Mouse (Mus musculus): ENCODE measurements around the gene Hist1h3a. TPM values are rescaled to one million over a fixed set of nuclear protein-coding genes. Genes with fewer than 3 reads are reported as not detected.

Gene Hist1h3a
- 100 to 1,000 TPM; 333 to 340 TPM for total RNA-seq (2023)

DNA sequence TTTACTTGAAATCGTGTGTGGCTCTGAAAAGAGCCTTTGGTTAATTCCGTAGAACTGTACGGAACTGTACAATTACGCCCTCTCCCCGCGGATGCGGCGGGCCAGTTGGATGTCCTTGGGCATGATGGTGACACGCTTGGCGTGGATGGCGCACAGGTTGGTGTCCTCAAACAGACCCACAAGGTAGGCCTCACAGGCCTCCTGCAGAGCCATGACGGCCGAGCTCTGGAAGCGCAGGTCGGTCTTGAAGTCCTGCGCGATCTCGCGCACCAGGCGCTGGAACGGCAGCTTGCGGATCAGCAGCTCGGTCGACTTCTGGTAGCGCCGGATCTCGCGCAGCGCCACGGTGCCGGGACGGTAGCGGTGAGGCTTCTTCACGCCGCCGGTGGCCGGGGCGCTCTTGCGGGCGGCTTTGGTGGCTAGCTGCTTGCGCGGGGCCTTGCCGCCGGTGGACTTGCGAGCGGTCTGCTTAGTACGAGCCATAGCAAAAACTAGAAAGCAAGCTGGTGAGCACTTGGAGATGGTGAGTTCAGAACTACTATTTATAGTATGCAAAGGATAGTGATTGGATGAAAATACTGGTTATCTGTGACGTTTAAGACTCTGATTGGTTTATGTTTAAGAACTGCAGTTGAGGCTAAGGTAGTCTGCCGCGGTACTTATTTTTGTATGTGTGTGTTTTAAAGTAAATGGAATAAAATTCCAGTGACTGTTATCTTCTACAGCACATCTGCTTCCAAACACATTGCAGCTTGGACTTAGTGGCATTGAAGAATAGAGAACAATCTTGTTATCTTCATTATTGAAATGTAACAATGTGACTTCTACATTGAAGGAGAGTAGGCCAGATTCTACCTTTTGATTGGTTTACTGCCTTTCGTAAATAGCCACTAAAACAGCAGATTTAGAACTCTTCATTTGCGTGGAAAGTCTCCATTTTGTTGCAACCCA, at the start of gene Hist1h3a:
Gene Hist1h3a, minus strand, starts transcription at position 516 of the 951 bp plus-strand sequence.

DNA sequence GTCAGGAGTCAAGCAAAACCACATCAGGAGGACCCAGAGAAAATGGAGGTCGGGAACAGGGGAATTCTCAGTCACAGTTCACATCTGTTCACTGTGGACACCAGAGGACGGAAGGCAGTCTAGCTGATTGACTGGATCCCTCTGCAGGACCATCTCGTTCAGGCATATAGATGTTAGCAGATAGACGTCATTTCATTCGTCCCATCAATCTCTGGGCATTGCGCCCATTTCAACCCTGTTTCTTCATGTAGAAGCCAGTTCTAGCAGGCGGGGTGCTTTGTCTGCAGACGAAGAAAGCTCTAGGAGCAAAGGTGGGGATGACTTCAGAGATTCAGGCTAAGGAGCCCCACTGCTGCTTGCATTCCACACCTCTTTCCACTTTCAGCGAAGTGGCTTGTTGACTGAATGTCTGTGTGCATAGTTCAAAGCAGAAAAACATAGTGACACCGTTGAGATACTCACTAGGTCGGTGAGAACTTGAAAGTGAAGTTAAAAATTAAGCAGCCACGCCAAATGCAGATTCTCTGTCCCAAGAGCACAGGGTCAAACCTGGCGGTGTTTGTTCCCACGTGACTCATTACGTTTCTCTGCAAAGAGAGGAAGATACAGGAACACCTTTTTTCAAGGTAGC, 44.4 kb upstream of the Hist1h3a start, which contains the start of gene Slc17a2:
Gene Slc17a2, plus strand, starts transcription at position 572 of the 631 bp plus-strand sequence.

DNA sequence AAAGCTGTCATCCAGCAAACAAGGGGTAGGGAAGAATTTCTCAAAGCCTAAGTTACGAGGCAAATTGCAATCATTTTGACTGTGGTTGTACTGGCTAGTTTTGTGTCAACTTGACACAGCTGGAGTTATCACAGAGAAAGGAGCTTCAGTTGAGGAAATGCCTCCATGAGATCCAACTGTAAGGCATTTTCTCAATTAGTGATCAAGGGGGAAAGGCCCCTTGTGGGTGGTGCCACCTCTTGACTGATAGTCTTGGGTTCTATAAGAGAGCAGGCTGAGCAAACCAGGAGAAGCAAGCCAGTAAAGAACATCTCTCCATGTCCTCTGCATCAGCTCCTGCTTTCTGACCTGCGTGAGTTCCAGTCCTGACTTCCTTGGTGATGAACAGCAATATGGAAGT, 7.4 kb upstream of the Hist1h3a start, which contains the start of gene Trim38:
Gene Trim38, plus strand, starts transcription at position 301 of the 400 bp plus-strand sequence.

DNA sequence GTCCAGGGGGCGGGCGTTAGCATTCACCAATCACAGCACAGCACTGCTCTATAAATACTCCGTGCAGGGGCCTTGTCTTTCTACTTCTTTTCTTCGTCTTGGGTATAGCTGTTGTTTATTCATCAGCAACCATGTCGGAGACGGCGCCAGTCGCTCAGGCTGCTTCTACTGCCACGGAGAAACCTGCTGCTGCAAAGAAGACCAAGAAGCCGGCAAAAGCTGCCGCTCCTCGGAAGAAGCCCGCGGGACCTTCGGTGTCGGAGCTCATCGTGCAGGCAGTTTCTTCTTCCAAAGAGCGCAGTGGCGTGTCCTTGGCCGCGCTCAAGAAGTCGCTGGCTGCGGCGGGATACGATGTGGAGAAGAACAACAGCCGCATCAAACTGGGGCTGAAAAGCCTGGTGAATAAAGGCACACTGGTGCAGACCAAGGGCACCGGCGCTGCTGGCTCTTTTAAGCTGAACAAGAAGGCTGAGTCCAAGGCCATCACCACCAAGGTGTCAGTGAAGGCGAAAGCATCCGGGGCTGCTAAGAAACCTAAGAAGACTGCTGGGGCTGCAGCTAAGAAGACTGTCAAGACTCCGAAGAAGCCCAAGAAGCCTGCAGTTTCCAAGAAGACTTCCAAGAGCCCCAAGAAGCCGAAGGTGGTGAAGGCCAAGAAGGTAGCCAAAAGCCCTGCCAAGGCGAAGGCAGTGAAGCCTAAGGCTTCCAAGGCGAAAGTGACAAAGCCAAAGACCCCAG, 1.6 kb upstream of the Hist1h3a start, which contains the start of gene Hist1h1a:
Gene Hist1h1a, plus strand, starts transcription at position 81 of the 738 bp plus-strand sequence.

DNA sequence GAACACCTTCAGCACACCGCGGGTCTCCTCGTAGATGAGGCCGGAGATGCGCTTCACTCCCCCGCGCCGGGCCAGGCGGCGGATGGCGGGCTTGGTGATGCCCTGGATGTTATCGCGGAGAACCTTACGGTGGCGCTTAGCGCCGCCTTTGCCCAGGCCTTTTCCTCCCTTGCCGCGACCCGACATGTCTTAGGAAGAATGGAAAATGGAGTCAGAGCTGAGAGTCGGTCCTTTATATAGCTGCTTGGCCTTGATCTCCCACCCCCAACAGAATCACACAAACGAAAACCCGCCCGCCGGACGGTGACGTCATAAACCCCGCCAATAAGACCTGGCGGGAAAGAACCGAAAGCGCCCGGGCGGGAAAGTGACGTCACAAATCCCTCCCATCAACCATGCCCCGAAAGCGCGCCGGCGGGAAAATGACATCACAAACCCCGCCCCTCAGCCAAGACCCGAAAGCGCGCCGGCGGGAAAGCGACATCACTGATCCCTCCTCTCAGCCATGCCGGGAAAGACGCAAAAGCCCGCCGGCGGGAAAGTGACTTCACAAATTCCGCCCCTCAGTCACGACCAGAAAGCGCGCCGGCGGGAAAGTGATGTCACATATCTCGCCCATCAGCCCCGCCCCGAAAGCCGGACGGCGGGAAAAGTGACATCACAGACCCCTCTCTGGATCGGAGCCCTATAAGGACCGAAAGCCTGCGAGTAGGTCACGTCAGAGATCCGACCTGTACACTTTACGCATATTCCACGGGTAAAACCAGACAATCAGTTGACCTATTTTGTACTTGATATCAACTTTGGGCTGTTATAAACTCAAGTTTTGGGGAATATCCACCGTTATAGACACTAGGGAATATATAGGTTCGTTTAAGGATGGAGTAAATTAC, 968 bp downstream of the Hist1h3a start, which contains the start of gene Hist1h4a:
Gene Hist1h4a, minus strand, starts transcription at position 259 of the 893 bp plus-strand sequence.

DNA sequence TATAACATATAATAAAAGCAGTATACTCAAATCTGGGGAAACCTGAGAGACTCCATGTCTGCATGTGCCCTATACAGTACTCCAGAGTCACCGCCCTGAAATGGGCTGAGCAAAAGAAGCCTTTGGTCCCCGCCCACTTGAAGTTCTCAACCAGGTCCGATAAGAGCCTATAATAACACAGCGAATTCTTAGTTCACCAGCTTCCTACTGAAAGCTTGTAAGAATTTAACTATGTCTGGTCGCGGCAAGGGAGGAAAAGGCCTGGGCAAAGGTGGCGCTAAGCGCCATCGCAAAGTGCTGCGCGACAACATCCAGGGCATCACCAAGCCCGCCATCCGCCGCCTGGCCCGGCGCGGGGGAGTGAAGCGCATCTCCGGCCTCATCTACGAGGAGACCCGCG, 5.4 kb downstream of the Hist1h3a start, which contains the start of gene Hist1h4b:
Gene Hist1h4b, plus strand, starts transcription at position 224 of the 400 bp plus-strand sequence.

DNA sequence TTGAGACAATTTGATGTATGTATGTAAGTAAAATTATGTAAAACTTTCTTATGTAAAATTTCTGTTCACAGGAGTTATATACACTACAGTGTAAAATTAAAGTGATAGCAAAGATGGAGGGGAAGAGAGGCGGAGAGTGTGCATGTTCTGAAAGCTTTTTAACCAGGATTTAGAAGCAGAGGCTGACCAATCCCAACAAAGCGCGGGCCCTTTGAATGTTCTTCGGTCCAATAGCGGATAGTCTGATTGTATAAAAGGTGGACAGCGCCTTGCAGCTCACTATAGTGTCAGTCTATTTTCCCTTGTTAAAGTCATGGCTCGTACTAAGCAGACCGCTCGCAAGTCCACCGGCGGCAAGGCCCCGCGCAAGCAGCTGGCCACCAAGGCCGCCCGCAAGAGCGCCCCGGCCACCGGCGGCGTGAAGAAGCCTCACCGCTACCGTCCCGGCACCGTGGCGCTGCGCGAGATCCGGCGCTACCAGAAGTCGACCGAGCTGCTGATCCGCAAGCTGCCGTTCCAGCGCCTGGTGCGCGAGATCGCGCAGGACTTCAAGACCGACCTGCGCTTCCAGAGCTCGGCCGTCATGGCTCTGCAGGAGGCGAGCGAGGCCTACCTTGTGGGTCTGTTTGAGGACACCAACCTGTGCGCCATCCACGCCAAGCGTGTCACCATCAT, 10.0 kb downstream of the Hist1h3a start, which contains the start of gene Hist1h3b:
Gene Hist1h3b, plus strand, starts transcription at position 201 of the 675 bp plus-strand sequence.

DNA sequence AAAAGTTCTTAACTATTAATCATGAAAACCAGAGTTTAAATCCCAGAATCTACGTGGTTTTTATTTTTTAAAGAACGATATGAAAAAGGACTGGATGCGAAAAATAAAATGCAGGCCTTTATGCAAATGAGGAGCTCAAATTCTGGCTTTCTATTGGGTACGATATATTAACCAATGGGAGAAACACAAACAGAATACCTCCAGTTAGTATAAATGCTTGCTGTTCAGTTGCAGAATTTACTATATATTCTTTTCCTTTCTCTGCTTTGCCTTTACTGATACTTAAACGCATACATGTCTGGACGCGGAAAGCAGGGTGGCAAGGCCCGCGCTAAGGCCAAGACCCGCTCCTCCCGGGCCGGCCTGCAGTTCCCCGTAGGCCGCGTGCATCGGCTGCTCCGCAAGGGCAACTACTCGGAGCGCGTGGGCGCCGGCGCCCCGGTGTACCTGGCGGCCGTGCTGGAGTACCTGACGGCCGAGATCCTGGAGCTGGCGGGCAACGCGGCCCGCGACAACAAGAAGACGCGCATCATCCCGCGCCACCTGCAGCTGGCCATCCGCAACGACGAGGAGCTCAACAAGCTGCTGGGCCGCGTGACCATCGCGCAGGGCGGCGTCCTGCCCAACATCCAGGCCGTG, 11.2 kb downstream of the Hist1h3a start, which contains the start of gene Hist1h2ab:
Gene Hist1h2ab, plus strand, starts transcription at position 288 of the 639 bp plus-strand sequence.

DNA sequence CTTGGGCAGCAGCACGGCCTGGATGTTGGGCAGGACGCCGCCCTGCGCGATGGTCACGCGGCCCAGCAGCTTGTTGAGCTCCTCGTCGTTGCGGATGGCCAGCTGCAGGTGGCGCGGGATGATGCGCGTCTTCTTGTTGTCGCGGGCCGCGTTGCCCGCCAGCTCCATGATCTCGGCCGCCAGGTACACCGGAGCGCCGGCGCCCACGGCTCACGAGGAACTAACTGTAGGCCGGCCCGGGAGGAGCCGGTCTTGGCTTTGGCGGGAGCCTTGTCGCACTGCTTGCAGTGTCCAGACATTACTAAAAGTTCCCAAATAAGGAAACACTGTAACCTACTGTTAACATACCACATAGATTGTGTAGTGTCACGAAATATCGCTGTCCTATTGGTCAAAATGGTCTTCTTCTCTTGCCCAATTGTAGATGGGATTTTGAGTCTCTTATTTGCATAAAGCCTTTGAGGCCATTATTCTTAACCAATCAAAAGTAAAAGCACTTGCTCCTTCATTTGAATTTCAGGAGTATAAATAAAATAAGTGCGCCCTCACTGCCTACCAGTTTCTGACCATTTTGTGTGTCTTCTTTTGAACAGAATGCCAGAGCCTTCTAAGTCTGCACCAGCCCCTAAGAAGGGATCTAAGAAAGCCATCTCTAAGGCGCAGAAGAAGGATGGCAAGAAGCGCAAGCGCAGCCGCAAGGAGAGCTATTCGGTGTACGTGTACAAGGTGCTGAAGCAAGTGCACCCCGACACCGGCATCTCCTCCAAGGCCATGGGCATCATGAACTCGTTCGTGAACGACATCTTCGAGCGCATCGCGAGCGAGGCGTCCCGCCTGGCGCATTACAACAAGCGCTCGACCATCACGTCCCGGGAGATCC, 15.7 kb downstream of the Hist1h3a start, which contains the start of gene Hist1h2bb:
Gene Hist1h2bb, plus strand, starts transcription at position 534 of the 880 bp plus-strand sequence.

DNA sequence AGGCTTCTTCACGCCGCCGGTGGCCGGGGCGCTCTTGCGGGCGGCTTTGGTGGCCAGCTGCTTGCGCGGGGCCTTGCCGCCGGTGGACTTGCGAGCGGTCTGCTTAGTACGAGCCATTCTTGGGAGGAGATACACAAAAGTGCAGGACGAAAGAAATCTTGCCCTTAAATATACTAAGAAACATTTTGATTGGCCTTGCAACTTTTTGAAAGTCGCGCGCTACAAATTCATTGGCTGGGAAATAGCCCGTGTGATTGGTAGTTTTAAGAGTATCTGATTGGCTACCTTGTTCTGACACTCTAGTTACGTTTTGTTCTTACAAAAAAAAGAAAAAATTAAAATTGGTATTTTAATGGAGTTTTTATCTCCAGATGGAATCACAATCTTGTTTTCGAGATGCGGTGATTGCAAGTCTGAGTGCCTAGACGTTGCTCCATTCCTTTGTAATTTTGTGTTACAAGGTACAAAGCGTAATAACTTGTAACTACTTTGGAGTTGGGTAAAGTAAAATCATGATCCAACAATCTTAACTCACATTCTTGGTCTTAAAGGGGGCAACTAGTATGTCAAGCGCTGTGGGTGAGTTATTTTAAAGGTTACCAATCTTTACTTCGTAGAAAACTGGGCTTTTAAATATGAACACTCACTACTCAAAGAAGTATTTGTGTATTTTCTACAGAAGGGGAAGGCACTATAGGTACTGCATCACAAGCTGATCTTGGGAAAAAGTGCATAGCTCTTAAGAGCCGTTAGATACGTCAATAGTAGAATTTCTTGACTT, 16.6 kb downstream of the Hist1h3a start, which contains the start of gene Hist1h3c:
Gene Hist1h3c, minus strand, starts transcription at position 222 of the 781 bp plus-strand sequence.

DNA sequence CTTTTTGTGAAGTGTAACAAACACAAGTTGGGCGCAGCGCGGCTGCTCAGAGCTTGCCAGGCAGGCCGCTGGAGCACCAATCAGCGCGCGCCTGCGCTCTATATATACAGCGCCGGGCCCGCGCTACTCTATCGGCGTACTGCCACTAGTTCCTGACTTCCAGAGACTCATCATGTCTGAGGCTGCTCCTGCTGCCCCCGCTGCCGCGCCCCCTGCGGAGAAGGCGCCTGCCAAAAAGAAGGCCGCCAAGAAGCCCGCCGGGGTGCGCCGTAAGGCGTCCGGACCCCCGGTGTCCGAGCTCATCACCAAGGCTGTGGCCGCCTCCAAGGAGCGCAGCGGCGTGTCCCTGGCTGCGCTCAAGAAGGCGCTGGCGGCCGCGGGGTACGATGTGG, 23.5 kb downstream of the Hist1h3a start, which contains the start of gene Hist1h1c:
Gene Hist1h1c, plus strand, starts transcription at position 132 of the 392 bp plus-strand sequence.

Other genes starting within 250 kb of the Hist1h3a start
- gene Hist1h4h, start 231.3 kb downstream of the Hist1h3a start, total RNA-seq (2023) = 100 to 1,000 TPM; 288 to 289 TPM
- 10 to 100 TPM; 13.0 to 16.8 TPM for gene Hist1h2af, start 228.5 kb downstream of the Hist1h3a start, total RNA-seq (2023)
- gene Hist1h3g, start 227.0 kb downstream of the Hist1h3a start, total RNA-seq (2023) = 1 to 10 TPM; 4.0 to 7.1 TPM
- 1 to 10 TPM; 5.8 to 8.7 TPM for gene Hist1h2bh, start 219.0 kb downstream of the Hist1h3a start, total RNA-seq (2023)
- gene Hist1h3f, start 218.3 kb downstream of the Hist1h3a start, total RNA-seq (2023) = 10 to 100 TPM; 46.7 to 47.0 TPM
- 100 to 1,000 TPM in 1 of 2 experiments, 10 to 100 TPM in 1; 82.9 to 103 TPM for gene Hist1h4f, start 210.7 kb downstream of the Hist1h3a start, total RNA-seq (2023)
- gene Hist1h1d, start 209.1 kb downstream of the Hist1h3a start, total RNA-seq (2023) = 10 to 100 TPM; 41.3 to 48.8 TPM
- 100 to 1,000 TPM; 229 to 249 TPM for gene Hist1h3e, start 200.0 kb downstream of the Hist1h3a start, total RNA-seq (2023)
- 10 to 100 TPM; 17.9 to 24.4 TPM for gene Hist1h2ae, start 191.2 kb downstream of the Hist1h3a start, total RNA-seq (2023)
- gene Hist1h2bg, start 191.0 kb downstream of the Hist1h3a start, total RNA-seq (2023) = 100 to 1,000 TPM; 418 to 452 TPM
- 100 to 1,000 TPM; 146 to 182 TPM for gene Hist1h2bf, start 188.2 kb downstream of the Hist1h3a start, total RNA-seq (2023)
- 10 to 100 TPM; 32.0 to 39.2 TPM for gene Hist1h2ad, start 188.0 kb downstream of the Hist1h3a start, total RNA-seq (2023)
- gene Hist1h3d, start 186.6 kb downstream of the Hist1h3a start, total RNA-seq (2023) = 10 to 100 TPM; 24.7 to 26.8 TPM
- 100 to 1,000 TPM; 179 to 193 TPM for gene Hist1h4d, start 180.8 kb downstream of the Hist1h3a start, total RNA-seq (2023)
- 10 to 100 TPM; 24.2 to 27.4 TPM for gene Hist1h2be, start 141.3 kb downstream of the Hist1h3a start, total RNA-seq (2023)
- 100 to 1,000 TPM; 580 to 629 TPM for gene Hist1h1e, start 139.8 kb downstream of the Hist1h3a start, total RNA-seq (2023)
- gene Hist1h2ac, start 78.4 kb downstream of the Hist1h3a start, total RNA-seq (2023) = 10 to 100 TPM; 16.6 to 18.1 TPM
- gene Hist1h2bc, start 78.2 kb downstream of the Hist1h3a start, total RNA-seq (2023) = 10 to 100 TPM; 36.5 to 38.0 TPM
- gene Hist1h1t, start 66.6 kb downstream of the Hist1h3a start, total RNA-seq (2023) = under 1 TPM in 1 of 2 experiments, not detected in 1; 0.73 TPM
- 100 to 1,000 TPM; 164 to 221 TPM for gene Hist1h4c, start 63.9 kb downstream of the Hist1h3a start, total RNA-seq (2023)
- 100 to 1,000 TPM; 136 to 146 TPM for gene Hfe, start 51.5 kb downstream of the Hist1h3a start, total RNA-seq (2023)
- gene Hist1h1c, start 23.6 kb downstream of the Hist1h3a start, total RNA-seq (2023) = 1,000 to 10,000 TPM; 1,025 to 1,075 TPM
- gene Hist1h3c, start 16.8 kb downstream of the Hist1h3a start, total RNA-seq (2023) = 1 to 10 TPM; 5.7 to 5.9 TPM
- gene Hist1h2bb, start 15.7 kb downstream of the Hist1h3a start, total RNA-seq (2023) = 10 to 100 TPM; 58.8 to 70.5 TPM
- 10 to 100 TPM; 44.8 to 51.5 TPM for gene Hist1h2ab, start 11.3 kb downstream of the Hist1h3a start, total RNA-seq (2023)
- gene Hist1h3b, start 10.1 kb downstream of the Hist1h3a start, total RNA-seq (2023) = 10 to 100 TPM; 32.0 to 33.9 TPM
- 100 to 1,000 TPM in 1 of 2 experiments, 10 to 100 TPM in 1; 84.1 to 109 TPM for gene Hist1h4b, start 5.4 kb downstream of the Hist1h3a start, total RNA-seq (2023)
- 100 to 1,000 TPM; 158 to 172 TPM for gene Hist1h4a, start 1.2 kb downstream of the Hist1h3a start, total RNA-seq (2023)
- 10 to 100 TPM; 34.1 to 37.9 TPM for gene Hist1h1a, start 1.3 kb upstream of the Hist1h3a start, total RNA-seq (2023)
- not detected for gene Trim38, start 7.5 kb upstream of the Hist1h3a start, total RNA-seq (2023)
- not detected for gene Slc17a2, start 44.6 kb upstream of the Hist1h3a start, total RNA-seq (2023)
- gene Slc17a3, start 77.0 kb upstream of the Hist1h3a start, total RNA-seq (2023) = not detected
- gene Slc17a1, start 105.4 kb upstream of the Hist1h3a start, total RNA-seq (2023) = not detected
- gene Slc17a4, start 152.6 kb upstream of the Hist1h3a start, total RNA-seq (2023) = not detected
- gene Hist1h2ba, start 171.8 kb upstream of the Hist1h3a start, total RNA-seq (2023) = not detected
- not detected for gene Hist1h2aa, start 172.1 kb upstream of the Hist1h3a start, total RNA-seq (2023)
- gene Scgn, start 228.8 kb upstream of the Hist1h3a start, total RNA-seq (2023) = not detected

Measured in monocyte, adult 59 days (primary cell).